Mouse (Mus musculus): ENCODE measurements at regions not wholly inside any gene's neighbourhood (a gene's known extent, or its start where the extent isn't known, plus 50 kb on each side); places are given as distances from the start of the nearest gene placed in this dataset.

DNA sequence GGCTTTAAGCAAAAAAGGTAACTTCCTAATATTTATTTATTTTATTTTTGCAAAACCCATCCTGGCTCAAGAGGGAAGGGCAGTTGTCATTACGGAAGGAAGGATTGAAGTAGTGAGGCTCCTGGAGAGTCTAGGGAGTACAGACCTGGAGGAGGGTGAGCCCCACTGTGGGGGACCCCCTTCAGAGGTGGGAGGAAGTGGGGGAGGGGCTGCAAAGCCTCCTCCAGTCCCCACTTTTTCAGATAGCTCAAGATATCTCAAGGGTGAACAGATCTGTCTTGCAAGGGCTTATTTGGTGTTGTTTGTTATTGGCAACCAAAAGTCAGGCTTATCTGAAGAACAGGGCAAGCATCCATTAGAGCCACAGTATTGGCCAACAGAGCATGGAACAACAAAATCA is 64.0 kb downstream of the Hlx start:
- TF ChIP-seq CTCF (IDR thresholded peaks at IDR 0.05; ENCODE audit: extremely low read depth, insufficient read depth, low read length) (no peak), POLR2A (IDR thresholded peaks at IDR 0.05; ENCODE audit: extremely low read depth, insufficient read depth, low read length) (no peak)

Data from cortical plate, adult 2 months (tissue).